Mouse (Mus musculus) bone marrow, adult 2 months (tissue): ENCODE data around the gene 1600014C10Rik. TPM values are rescaled to one million over a fixed set of nuclear protein-coding genes. Genes with fewer than 3 reads are reported as not detected.

ENCODE experiments used
- H3K27ac ChIP-seq: fragments of 200-500 bp; 2 replicates; pipeline ENCODE4 v1.5.1; 2012; ENCODE audit warnings: low read depth, mild to moderate bottlenecking, control low read depth, inconsistent platforms, low read length; ENCODE audit not compliant: control insufficient read depth, poor library complexity, insufficient read depth
- H3K4me1 ChIP-seq: fragments of 200-500 bp; 2 replicates; pipeline ENCODE4 v1.6.1; 2011; ENCODE audit warnings: low read length; ENCODE audit not compliant: control insufficient read depth, insufficient read depth
- H3K4me3 ChIP-seq: fragments of 200-500 bp; replicated peaks from 2 replicates; pipeline ENCODE3; 2011; ENCODE audit warnings: mild to moderate bottlenecking, low read depth, low read length, control low read depth; ENCODE audit not compliant: control insufficient read depth
- CTCF ChIP-seq: fragments of 200-500 bp; IDR thresholded peaks from 2 replicates; pipeline ENCODE4 v1.5.1; 2011; ENCODE audit warnings: low read length, control low read depth; ENCODE audit not compliant: control insufficient read depth, insufficient read depth
- POLR2A ChIP-seq: fragments of 200-500 bp; IDR thresholded peaks from 2 replicates; pipeline ENCODE4 v1.6.1; 2011; ENCODE audit warnings: low read depth, mild to moderate bottlenecking, control low read depth, low read length, borderline replicate concordance; ENCODE audit not compliant: control insufficient read depth
- WGBS: fragments of 180-500 bp; shearing (Covaris S2); methylation state at CpG from one replicate; pipeline ENCODE4 v1.1.7; 2018; 5-methylcytosine and 5-hydroxymethylcytosine counted together
- polyA plus RNA-seq: library from polyadenylated mRNA; stranded (reverse); fragments of >200 nt; gene quantifications from 2 replicates; pipeline ENCODE4 v1.2.4, GENCODE M21; 2011; ENCODE audit warnings: low replicate concordance; ENCODE audit not compliant: missing spikeins, insufficient read depth, insufficient read length

Gene 1600014C10Rik
- polyA plus RNA-seq, result 15.1 and 22.2 TPM in 2 replicates

DNA sequence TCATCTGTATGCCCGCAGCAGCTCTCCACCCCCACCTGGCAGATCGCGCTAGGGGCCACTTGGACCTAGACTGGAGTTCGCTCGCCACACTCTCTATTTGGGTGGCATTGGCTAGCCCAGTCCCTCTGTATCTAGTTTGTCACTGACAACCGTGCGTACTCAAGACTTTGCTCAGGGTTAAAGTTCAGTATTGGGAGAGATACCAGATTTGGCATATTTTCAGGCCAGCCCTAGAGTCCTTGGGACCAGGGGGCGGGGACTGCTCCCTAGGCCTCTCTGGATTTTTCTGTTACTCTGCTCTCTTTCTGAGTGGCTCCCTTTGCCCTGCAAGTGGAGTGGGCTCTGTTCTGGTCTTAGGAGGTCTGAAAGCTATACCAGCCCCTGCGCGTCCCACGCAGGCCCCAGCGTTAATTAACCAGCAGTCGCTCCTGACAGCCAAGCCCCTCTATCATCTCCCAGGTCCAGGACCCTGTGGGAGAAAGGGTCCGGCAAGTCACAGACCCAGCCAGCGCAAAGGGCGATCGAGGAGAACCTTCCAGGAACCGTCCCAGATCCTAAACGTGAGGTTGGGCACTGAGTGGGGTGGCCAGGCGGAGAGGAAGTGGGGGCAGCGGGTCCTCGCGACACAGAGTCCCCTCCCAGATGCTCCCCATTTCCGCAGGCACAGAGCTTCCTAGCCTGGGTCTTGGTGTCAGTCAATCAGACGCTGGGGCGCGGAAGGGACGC lies at the start of gene 1600014C10Rik:
1600014C10Rik (plus strand) TSS at position 256 of the 726 bp plus-strand sequence.
- 5% methylated on average over 28 of the region's 28 CpGs for WGBS
- H3K27ac ChIP-seq, result peak within 1 kb of the TSS; percentile 93
- H3K4me3 ChIP-seq, result peak within 1 kb of the TSS; percentile 83
- TF ChIP-seq CTCF, result no peak
- peaks cover 3% of the 10 kb centered on the region for H3K4me1 ChIP-seq

DNA sequence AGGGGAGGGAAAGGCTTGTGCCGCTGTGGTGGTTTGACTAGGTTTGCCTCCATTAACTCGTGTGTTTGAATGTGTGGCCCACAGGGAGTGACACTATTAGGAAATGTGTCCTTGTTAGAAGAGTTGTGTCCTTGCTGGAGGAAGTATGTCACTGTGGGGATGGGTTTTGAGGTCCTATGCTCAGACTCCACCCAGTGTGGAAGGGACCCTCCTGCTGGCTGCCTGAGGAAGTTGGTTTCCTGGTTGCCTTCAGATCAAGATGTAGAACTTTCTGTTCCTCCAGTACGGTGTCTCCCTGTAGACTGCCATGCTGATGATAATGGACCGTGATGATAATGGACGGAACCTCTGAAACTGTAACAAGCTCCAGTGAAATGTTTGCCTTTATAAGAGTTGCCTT lies 48.5 kb upstream of the 1600014C10Rik start:
- no peak overlapping the region for H3K27ac ChIP-seq
- TF ChIP-seq POLR2A, result no peak
- TF ChIP-seq CTCF, result no peak
- WGBS, result 62% methylated on average over 5 of the region's 5 CpGs
- no peak overlapping the region for H3K4me3 ChIP-seq
- H3K4me1 ChIP-seq, result no peaks in the 10 kb centered on the region

DNA sequence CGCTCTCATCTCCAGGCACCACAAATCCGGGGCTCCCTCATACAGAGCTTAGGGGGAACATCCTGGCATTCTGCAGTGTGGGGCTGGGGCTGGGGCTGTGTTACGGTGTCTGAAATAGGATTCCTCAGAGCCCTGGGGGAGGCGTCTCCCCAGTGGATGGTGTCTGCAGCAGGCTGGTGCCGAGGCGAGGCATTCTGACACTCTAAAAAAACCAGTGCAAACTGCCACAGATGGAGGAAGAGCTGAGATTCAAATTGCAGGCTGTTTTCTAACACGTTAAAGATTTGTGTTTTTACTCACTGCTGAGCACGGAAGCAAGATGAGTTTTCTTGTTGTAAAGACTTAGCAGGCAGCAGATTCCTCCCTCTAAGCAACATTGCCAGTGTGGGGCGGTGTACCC lies 42.7 kb upstream of the 1600014C10Rik start:
- Histone ChIP-seq H3K4me3 (no peak overlapping the region), H3K4me1 (no peaks in the 10 kb centered on the region), H3K27ac (no peak overlapping the region)
- TF ChIP-seq POLR2A (no peak), CTCF (no peak)
- whole genome bisulfite sequencing, result 53% methylated on average over 9 of the region's 9 CpGs

DNA sequence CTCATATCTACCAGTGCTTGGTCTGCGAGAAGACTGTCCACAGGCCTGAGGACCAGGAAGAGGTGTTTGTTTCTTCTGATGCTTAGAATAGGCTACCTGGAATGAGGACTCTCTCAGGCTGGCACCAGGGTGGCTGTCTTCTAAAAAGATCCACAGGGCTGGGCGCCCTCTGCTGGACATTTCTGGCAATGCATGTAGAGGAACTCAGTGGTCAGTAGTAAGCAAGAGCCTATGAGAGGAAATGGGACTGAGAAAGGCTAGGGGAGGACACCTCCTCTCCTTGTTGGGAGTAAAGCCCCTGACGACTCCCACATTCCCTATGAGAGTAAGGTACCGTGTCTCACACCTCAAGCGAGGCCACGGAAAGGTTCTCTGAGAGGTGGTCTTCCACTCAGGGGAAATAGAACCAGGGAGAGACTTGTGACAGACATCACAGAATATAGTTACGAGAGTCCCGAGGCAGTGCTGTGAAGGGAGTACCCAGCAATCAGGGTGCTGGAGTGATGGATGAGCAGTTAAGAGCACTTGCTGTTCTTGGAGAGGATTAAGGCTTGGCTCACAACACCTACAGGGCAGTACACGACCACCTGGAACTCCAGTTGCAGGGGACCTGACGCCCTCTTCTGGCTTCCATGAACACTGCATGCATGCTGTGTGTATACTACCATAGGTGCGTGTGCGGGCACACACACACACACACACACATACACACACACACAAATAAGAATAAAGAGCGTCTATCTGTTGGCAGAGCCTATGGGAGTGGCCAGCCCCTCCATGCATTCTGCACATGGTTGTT lies 41.1 kb upstream of the 1600014C10Rik start:
- 60% methylated on average over 13 of the region's 13 CpGs for WGBS
- Histone ChIP-seq H3K4me1 (no peaks in the 10 kb centered on the region), H3K4me3 (no peak overlapping the region), H3K27ac (no peak overlapping the region)
- TF ChIP-seq POLR2A, result no peak
- peak; percentile 91 for TF ChIP-seq CTCF

DNA sequence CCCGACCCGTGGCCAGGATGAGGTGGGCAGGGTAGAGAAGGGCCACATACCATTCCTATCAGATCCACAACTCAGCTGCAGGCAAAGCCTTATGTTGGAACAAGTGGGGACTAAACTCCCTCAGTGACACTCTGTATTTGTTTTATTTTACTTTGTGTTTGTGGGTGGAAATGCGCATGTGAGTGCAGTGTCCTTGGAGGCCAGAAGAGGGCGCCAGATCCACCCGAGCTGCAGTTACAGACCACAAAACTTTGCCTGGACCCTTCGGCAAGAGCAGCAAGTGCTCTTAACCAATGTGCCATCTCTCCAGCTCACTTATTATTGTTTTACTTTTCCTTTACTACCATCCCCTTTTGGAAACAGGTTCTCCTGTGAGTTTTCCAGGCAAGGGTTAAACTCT lies 35.5 kb upstream of the 1600014C10Rik start:
- 82% methylated on average over 6 of the region's 6 CpGs for WGBS
- Histone ChIP-seq H3K4me1 (no peaks in the 10 kb centered on the region; the same call in 1 of the 2 replicates), H3K4me3 (no peak overlapping the region), H3K27ac (no peak overlapping the region)
- TF ChIP-seq POLR2A (no peak), CTCF (peak; percentile 49; the same call in 1 of the 2 replicates)

DNA sequence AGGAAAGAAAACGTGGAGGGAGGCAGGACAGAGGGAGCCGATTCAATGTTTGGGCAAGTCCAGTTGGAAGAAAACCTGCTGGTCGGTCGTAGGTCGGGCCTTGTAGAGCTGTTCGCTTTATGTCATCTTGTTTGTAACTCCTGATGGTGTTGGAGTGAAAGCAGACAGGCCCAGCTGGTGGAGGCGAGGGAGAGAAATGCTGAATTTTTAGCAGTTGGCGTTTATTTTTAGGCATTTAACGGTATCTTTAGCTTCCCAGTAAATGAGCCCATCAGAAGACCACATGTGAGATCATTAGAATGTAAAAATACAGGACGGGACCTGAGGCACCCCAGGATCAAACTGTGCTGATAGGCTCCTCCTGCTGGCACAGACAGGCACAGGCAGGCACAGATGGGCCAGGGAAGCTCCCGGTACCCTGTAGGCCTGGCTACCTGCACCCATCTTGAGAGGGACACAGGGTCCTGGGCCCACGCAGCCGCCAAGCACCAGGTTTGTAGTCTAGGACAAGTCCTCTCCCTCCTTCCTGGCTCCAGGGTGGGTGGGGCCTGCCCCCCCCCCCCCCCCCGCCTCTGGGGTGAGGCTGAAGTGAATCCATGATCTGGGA lies 31.2 kb upstream of the 1600014C10Rik start:
- 81% methylated on average over 13 of the region's 14 CpGs for WGBS
- Histone ChIP-seq H3K27ac (no peak overlapping the region), H3K4me1 (peaks cover 3% of the 10 kb centered on the region), H3K4me3 (no peak overlapping the region)
- TF ChIP-seq POLR2A (no peak), CTCF (no peak)

DNA sequence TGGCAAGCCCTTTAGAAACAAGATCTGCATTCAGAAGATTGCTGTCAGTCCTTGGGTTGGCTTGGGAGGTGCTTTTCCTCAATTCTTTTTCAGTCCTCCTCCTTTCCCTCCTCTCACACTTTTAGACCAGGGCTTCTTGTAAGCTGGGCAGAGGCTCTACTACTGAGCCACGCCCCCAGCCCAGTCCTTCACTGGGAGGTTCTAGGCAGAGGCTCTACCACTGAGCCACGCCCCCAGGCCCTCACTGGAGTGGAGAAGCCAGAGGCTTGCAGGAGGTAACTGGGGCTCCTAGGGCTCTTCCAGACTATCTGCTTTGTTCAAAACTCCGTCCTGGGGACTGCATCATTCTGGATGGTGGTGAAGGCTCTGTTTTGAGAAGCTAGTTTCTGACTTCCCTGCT lies 30.4 kb upstream of the 1600014C10Rik start:
- H3K27ac ChIP-seq, result no peak overlapping the region
- TF ChIP-seq POLR2A (no peak), CTCF (no peak)
- 83% methylated on average over 3 of the region's 3 CpGs for WGBS
- no peak overlapping the region for H3K4me3 ChIP-seq
- H3K4me1 ChIP-seq, result peaks cover 3% of the 10 kb centered on the region

DNA sequence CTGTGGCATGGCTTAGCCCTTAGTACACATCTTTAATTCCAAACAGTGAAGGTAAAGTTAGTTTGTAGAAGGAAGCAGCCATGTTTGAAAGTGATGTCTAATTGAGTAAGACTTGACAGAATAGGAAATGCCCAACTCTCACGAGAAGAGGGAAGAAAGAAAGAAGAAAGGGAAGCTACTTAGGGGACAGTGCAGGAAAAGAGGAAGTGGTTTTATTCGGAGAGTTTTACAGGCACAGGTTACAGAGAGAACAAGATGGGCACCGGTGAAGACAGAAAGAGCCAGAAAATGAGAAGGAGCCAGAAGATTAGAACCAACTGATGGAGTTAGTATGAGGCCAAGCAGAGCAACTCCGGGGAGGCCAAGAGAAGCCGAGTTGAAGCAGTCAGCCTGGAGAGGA lies 27.2 kb upstream of the 1600014C10Rik start:
- 33% methylated on average over 5 of the region's 5 CpGs for WGBS
- peak overlapping the region; percentile 90 for H3K27ac ChIP-seq
- TF ChIP-seq POLR2A (no peak), CTCF (no peak)
- H3K4me1 ChIP-seq, result peaks cover 3% of the 10 kb centered on the region; the same call in 1 of the 2 replicates
- no peak overlapping the region for H3K4me3 ChIP-seq
